Comparison of ENCODE assay signal across 8 mouse cellular contexts in the genomic region with DNA sequence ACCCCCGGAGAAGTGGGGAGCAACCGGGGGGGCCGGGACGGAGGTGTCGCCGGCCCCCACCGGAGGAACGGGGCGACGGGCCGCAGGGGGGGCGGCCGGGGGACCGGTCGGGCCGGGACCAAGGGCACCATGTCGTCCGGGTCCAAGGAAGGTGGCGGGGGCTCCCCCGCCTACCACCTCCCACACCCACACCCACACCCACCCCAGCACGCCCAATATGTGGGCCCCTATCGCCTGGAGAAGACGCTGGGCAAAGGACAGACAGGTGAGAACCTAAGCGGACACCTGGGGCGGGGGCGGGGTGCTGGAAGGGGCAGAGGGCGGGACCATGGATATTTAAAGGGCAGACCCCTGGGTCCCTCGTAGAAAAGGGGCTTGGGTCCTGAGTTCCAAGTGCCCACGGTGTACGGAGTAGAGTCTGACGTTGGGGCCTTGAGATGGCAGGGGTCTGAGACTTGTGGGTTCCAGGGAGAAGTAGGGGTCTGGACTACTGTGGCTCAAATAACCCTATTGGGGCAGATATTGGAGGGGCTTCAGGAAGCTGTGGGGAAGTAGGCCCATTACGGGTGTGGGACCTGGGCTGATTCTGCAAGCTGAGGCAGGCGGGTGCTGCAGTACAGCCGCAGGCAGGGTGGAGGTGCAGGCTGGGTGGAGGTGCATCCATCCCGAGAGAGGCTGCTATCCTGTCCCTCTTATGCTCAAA. TPM values are rescaled to one million over a fixed set of nuclear protein-coding genes. Genes with fewer than 3 reads are reported as not detected.
DNase-seq lines count a peak whose midpoint lies in the region; ATAC-seq lines count a peak whose summit lies in the region.

No protein-coding gene starts in this region.

- H3K9ac ChIP-seq in ES-E14 (ENCODE audit: insufficient read depth, low read depth, low read length, poor library complexity, severe bottlenecking) = peak overlapping the region; percentile 80
- peak overlapping the region; percentile 99 for H3K9ac ChIP-seq in embryonic facial prominence, embryonic 14.5 days (ENCODE audit: low read depth, low read length)
- peak overlapping the region; percentile 100 for H3K9ac ChIP-seq in neural tube, embryonic 14.5 days (replicated peaks; ENCODE audit: low read depth, low read length)

- no peaks in the 10 kb centered on the region for H3K9me3 ChIP-seq in heart, embryonic 10.5 days
- no peaks in the 10 kb centered on the region for H3K9me3 ChIP-seq in ES-E14 (ENCODE audit: control insufficient read depth, insufficient read depth, low read depth, low read length)
- no peaks in the 10 kb centered on the region for H3K9me3 ChIP-seq in embryonic facial prominence, embryonic 14.5 days (ENCODE audit: control insufficient read depth, low read length)
- H3K9me3 ChIP-seq in neural tube, embryonic 14.5 days (ENCODE audit: control insufficient read depth, low read length) = no peaks in the 10 kb centered on the region

- in situ Hi-C loops in ES-E14 (cut with MboI; ENCODE audit: low sequenced_read_pairs in 2 of 2, unreplicated experiment in 2 of 2) = no loop called here

- peak overlapping the region; percentile 77 for H3K4me2 ChIP-seq in embryonic facial prominence, embryonic 14.5 days (ENCODE audit: low read depth, low read length)
- H3K4me2 ChIP-seq in neural tube, embryonic 14.5 days (ENCODE audit: low read depth, low read length) = peak overlapping the region; percentile 79

- DNase-seq in heart, embryonic 10.5 days (ENCODE audit: low spot score) = no peak
- DNase-seq in heart, postnatal 4 days = no peak
- DNase-seq in ES-E14 (ENCODE audit: low read depth, low spot score) = no peak
- no peak for DNase-seq in embryonic facial prominence, embryonic 14.5 days (ENCODE audit: low spot score)
- peak; percentile 40 to 53 for DNase-seq in left cerebral cortex, postnatal 36 days (ENCODE audit: low spot score in 2 of 2)
- no peak for DNase-seq in layer of hippocampus, adult 8-10 months (ENCODE audit: low spot score in 2 of 2)

- peak overlapping the region; percentile 93 for H3K4me3 ChIP-seq in heart, embryonic 10.5 days
- H3K4me3 ChIP-seq in ES-E14 (ENCODE audit: insufficient read depth in 1 of 2, low read depth in 1 of 2, low read length in 2 of 2, poor library complexity in 1 of 2, severe bottlenecking in 1 of 2) = peak overlapping the region; percentile 70 to 95
- H3K4me3 ChIP-seq in embryonic facial prominence, embryonic 14.5 days (ENCODE audit: low read depth, low read length) = peak overlapping the region; percentile 86
- peak overlapping the region; percentile 90 for H3K4me3 ChIP-seq in neural tube, embryonic 14.5 days (ENCODE audit: low read depth, low read length)

- intact Hi-C loops in left cerebral cortex, postnatal 36 days (cut with DNase I) = loop anchor here (2.0 to 5.0 kb wide), 2 partner anchors 32 to 101 kb away; partner anchors contain the start of genes Ppp6r1 and Rpl28

- peaks cover 21% of the 10 kb centered on the region for H3K4me1 ChIP-seq in heart, embryonic 10.5 days
- peaks cover 0 to 22% of the 10 kb centered on the region in 2 experiments; a peak in 2 of 4 replicates for H3K4me1 ChIP-seq in ES-E14 (ENCODE audit: control insufficient read depth in 2 of 2, insufficient read depth in 2 of 2, low read length in 2 of 2, poor library complexity in 1 of 2)
- H3K4me1 ChIP-seq in embryonic facial prominence, embryonic 14.5 days (ENCODE audit: control insufficient read depth, insufficient read depth, low read length) = no peaks in the 10 kb centered on the region
- peaks cover 5% of the 10 kb centered on the region for H3K4me1 ChIP-seq in neural tube, embryonic 14.5 days (ENCODE audit: control insufficient read depth, insufficient read depth, low read length)

- ATAC-seq in embryonic facial prominence, embryonic 14.5 days (ENCODE audit: low read depth) = peak; percentile 69
- ATAC-seq in neural tube, embryonic 14.5 days (ENCODE audit: low read depth) = peak; percentile 73
- ATAC-seq in megakaryocyte-erythroid progenitor cell, adult 5-6 weeks (replicated peaks; ENCODE audit: low FRiP score, low TSS enrichment, poor library complexity, severe bottlenecking) = no peak; the same call in 1 of the 2 replicates

- H3K36me3 ChIP-seq in heart, embryonic 10.5 days = peaks cover 36% of the 10 kb centered on the region
- peaks cover 10% of the 10 kb centered on the region for H3K36me3 ChIP-seq in ES-E14 (ENCODE audit: control insufficient read depth, insufficient read depth, low read length, poor library complexity, severe bottlenecking)
- H3K36me3 ChIP-seq in embryonic facial prominence, embryonic 14.5 days (ENCODE audit: control insufficient read depth, insufficient read depth, low read length) = peaks cover 34% of the 10 kb centered on the region
- H3K36me3 ChIP-seq in neural tube, embryonic 14.5 days (ENCODE audit: control insufficient read depth, insufficient read depth, low read length) = peaks cover 23% of the 10 kb centered on the region

- WGBS in heart, embryonic 10.5 days = 9% methylated on average over 22 of the region's 35 CpGs
- WGBS in embryonic facial prominence, embryonic 14.5 days = 2% methylated on average over 19 of the region's 35 CpGs
- WGBS in neural tube, embryonic 14.5 days = 2% methylated on average over 25 of the region's 35 CpGs

- H3K27me3 ChIP-seq in heart, embryonic 10.5 days (ENCODE audit: insufficient read depth, poor library complexity, severe bottlenecking) = no peaks in the 10 kb centered on the region
- H3K27me3 ChIP-seq in embryonic facial prominence, embryonic 14.5 days (replicated peaks; ENCODE audit: control insufficient read depth, insufficient read depth, low read length) = no peaks in the 10 kb centered on the region
- H3K27me3 ChIP-seq in neural tube, embryonic 14.5 days (ENCODE audit: control insufficient read depth, insufficient read depth, low read length) = no peaks in the 10 kb centered on the region

- H3K27ac ChIP-seq in heart, embryonic 10.5 days = peak overlapping the region; percentile 98
- peak overlapping the region; percentile 58; the same call in 1 of the 2 replicates for H3K27ac ChIP-seq in ES-E14 (ENCODE audit: insufficient read depth, low read depth, low read length, poor library complexity, severe bottlenecking)
- peak overlapping the region; percentile 90 for H3K27ac ChIP-seq in embryonic facial prominence, embryonic 14.5 days (replicated peaks; ENCODE audit: low read depth, low read length)
- peak overlapping the region; percentile 93 for H3K27ac ChIP-seq in neural tube, embryonic 14.5 days (ENCODE audit: low read depth, low read length)

RNA-seq across cellular contexts. Expression of gene Brsk1, which starts 0.7 kb away (rescaled TPM):
- 0.89 and 1.0 TPM in 2 replicates for polyA plus RNA-seq in heart, embryonic 10.5 days (2016; fragmentation: Nextera tagmentation; extraction: Ambion mirVana)
- 1 to 10 TPM; 4.1 to 5.9 TPM for total RNA-seq in heart, postnatal 4 days (2021)
- total RNA-seq in ES-E14 (2012; rRNA removed) = 20.7 and 26.2 TPM in 2 replicates
- 1.6 and 1.8 TPM in 2 replicates for polyA plus RNA-seq in embryonic facial prominence, embryonic 14.5 days (2014; fragmentation: Nextera tagmentation; extraction: Ambion mirVana)
- total RNA-seq in left cerebral cortex, postnatal 36 days (2021) = 100 to 1,000 TPM; 398 to 475 TPM
- 10.1 and 12.9 TPM in 2 replicates for polyA plus RNA-seq in neural tube, embryonic 14.5 days (2014; fragmentation: Nextera tagmentation; extraction: Ambion mirVana)
- not detected in 2 replicates for total RNA-seq in megakaryocyte-erythroid progenitor cell, adult 5-6 weeks (2014; fragmentation: Nextera tagmentation)
- not detected in 2 replicates for total RNA-seq in megakaryocyte-erythroid progenitor cell, adult 5-6 weeks (2017)
- total RNA-seq in layer of hippocampus, adult 8-10 months (2022) = 100 to 1,000 TPM; 314 to 327 (median 325) TPM

RNA-seq across cellular contexts. Expression of gene Hspbp1, which starts 6.2 kb away (rescaled TPM):
- polyA plus RNA-seq in heart, embryonic 10.5 days (2016; fragmentation: Nextera tagmentation; extraction: Ambion mirVana) = 105 and 118 TPM in 2 replicates
- total RNA-seq in heart, postnatal 4 days (2021) = 10 to 100 TPM; 51.5 to 54.7 TPM
- total RNA-seq in ES-E14 (2012; rRNA removed) = 56.6 and 61.2 TPM in 2 replicates
- 77.5 and 77.7 TPM in 2 replicates for polyA plus RNA-seq in embryonic facial prominence, embryonic 14.5 days (2014; fragmentation: Nextera tagmentation; extraction: Ambion mirVana)
- total RNA-seq in left cerebral cortex, postnatal 36 days (2021) = 100 to 1,000 TPM; 100 to 106 TPM
- 141 and 143 TPM in 2 replicates for polyA plus RNA-seq in neural tube, embryonic 14.5 days (2014; fragmentation: Nextera tagmentation; extraction: Ambion mirVana)
- 69.0 and 77.0 TPM in 2 replicates for total RNA-seq in megakaryocyte-erythroid progenitor cell, adult 5-6 weeks (2014; fragmentation: Nextera tagmentation)
- 44.9 and 47.4 TPM in 2 replicates for total RNA-seq in megakaryocyte-erythroid progenitor cell, adult 5-6 weeks (2017)
- 10 to 100 TPM; 76.4 to 91.2 (median 84.1) TPM for total RNA-seq in layer of hippocampus, adult 8-10 months (2022)

RNA-seq across cellular contexts. Expression of gene Ppp6r1, which starts 32.3 kb away (rescaled TPM):
- polyA plus RNA-seq in heart, embryonic 10.5 days (2016; fragmentation: Nextera tagmentation; extraction: Ambion mirVana) = 8.7 and 16.0 TPM in 2 replicates
- 10 to 100 TPM; 79.1 to 81.3 TPM for total RNA-seq in heart, postnatal 4 days (2021)
- 55.4 and 62.9 TPM in 2 replicates for total RNA-seq in ES-E14 (2012; rRNA removed)
- polyA plus RNA-seq in embryonic facial prominence, embryonic 14.5 days (2014; fragmentation: Nextera tagmentation; extraction: Ambion mirVana) = 7.1 and 7.7 TPM in 2 replicates
- 100 to 1,000 TPM; 138 to 145 TPM for total RNA-seq in left cerebral cortex, postnatal 36 days (2021)
- polyA plus RNA-seq in neural tube, embryonic 14.5 days (2014; fragmentation: Nextera tagmentation; extraction: Ambion mirVana) = 6.1 and 10.9 TPM in 2 replicates
- total RNA-seq in megakaryocyte-erythroid progenitor cell, adult 5-6 weeks (2014; fragmentation: Nextera tagmentation) = 81.4 and 118 TPM in 2 replicates
- 82.5 and 90.9 TPM in 2 replicates for total RNA-seq in megakaryocyte-erythroid progenitor cell, adult 5-6 weeks (2017)
- total RNA-seq in layer of hippocampus, adult 8-10 months (2022) = 100 to 1,000 TPM; 130 to 139 (median 134) TPM

RNA-seq across cellular contexts. Expression of gene Tmem150b, which starts 33.9 kb away (rescaled TPM):
- polyA plus RNA-seq in heart, embryonic 10.5 days (2016; fragmentation: Nextera tagmentation; extraction: Ambion mirVana) = not detected in 2 replicates
- under 1 TPM in 1 of 2 experiments, not detected in 1; 0.12 TPM for total RNA-seq in heart, postnatal 4 days (2021)
- total RNA-seq in ES-E14 (2012; rRNA removed) = 0.53 and 0.94 TPM in 2 replicates
- polyA plus RNA-seq in embryonic facial prominence, embryonic 14.5 days (2014; fragmentation: Nextera tagmentation; extraction: Ambion mirVana) = 0.11 TPM in 1 of 2 replicates, not detected in the other
- not detected for total RNA-seq in left cerebral cortex, postnatal 36 days (2021)
- 0.19 TPM in 2 replicates for polyA plus RNA-seq in neural tube, embryonic 14.5 days (2014; fragmentation: Nextera tagmentation; extraction: Ambion mirVana)
- not detected in 2 replicates for total RNA-seq in megakaryocyte-erythroid progenitor cell, adult 5-6 weeks (2014; fragmentation: Nextera tagmentation)
- total RNA-seq in megakaryocyte-erythroid progenitor cell, adult 5-6 weeks (2017) = 0.33 and 1.1 TPM in 2 replicates
- total RNA-seq in layer of hippocampus, adult 8-10 months (2022) = under 1 TPM in 2 of 4 experiments, not detected in 2; 0.27 to 0.36 TPM

RNA-seq across cellular contexts. Expression of gene Kmt5c, which starts 48.8 kb away (rescaled TPM):
- polyA plus RNA-seq in heart, embryonic 10.5 days (2016; fragmentation: Nextera tagmentation; extraction: Ambion mirVana) = 76.1 and 77.6 TPM in 2 replicates
- total RNA-seq in heart, postnatal 4 days (2021) = 10 to 100 TPM; 41.6 to 43.5 TPM
- 68.4 and 121 TPM in 2 replicates for total RNA-seq in ES-E14 (2012; rRNA removed)
- polyA plus RNA-seq in embryonic facial prominence, embryonic 14.5 days (2014; fragmentation: Nextera tagmentation; extraction: Ambion mirVana) = 41.5 and 50.6 TPM in 2 replicates
- 10 to 100 TPM; 18.9 to 35.8 TPM for total RNA-seq in left cerebral cortex, postnatal 36 days (2021)
- 50.9 and 64.8 TPM in 2 replicates for polyA plus RNA-seq in neural tube, embryonic 14.5 days (2014; fragmentation: Nextera tagmentation; extraction: Ambion mirVana)
- 75.8 and 96.3 TPM in 2 replicates for total RNA-seq in megakaryocyte-erythroid progenitor cell, adult 5-6 weeks (2014; fragmentation: Nextera tagmentation)
- 25.6 and 52.4 TPM in 2 replicates for total RNA-seq in megakaryocyte-erythroid progenitor cell, adult 5-6 weeks (2017)
- 10 to 100 TPM; 26.1 to 39.8 (median 33.0) TPM for total RNA-seq in layer of hippocampus, adult 8-10 months (2022)

Comparison
In these comparisons a context has a peak if more than half of its experiments do, and no peak if none do; other contexts are left out.
1. DNase-seq: peak in left cerebral cortex, postnatal 36 days (2 of 2); none in heart, embryonic 10.5 days (single experiment), heart, postnatal 4 days (single experiment), ES-E14 (single experiment), embryonic facial prominence, embryonic 14.5 days (single experiment) and layer of hippocampus, adult 8-10 months (0 of 2).
2. RNA of gene Brsk1, which starts 0.7 kb away (total RNA-seq): 398 to 475 TPM in left cerebral cortex, postnatal 36 days and 314 to 327 TPM in layer of hippocampus, adult 8-10 months; 20.7 to 26.2 TPM in ES-E14, 4.1 to 5.9 TPM in heart, postnatal 4 days and not detected in megakaryocyte-erythroid progenitor cell, adult 5-6 weeks; every median in the first group is over 10 times any median in the second.
3. Peak in every context shown above with its lines, with median percentiles within 50 percentile points of each other: H3K27ac ChIP-seq, H3K4me3 ChIP-seq and H3K9ac ChIP-seq.